Mouse (Mus musculus) ES-E14 (cell line): ENCODE data around the gene Ubc. TPM values are rescaled to one million over a fixed set of nuclear protein-coding genes. Genes with fewer than 3 reads are reported as not detected.

Experiments
- DNase-seq: peaks from one replicate; pipeline ENCODE4 v3.0.0-alpha.2; 2013; ENCODE audit warnings: low read depth, low spot score
- H3K27ac ChIP-seq: 2 replicates; pipeline ENCODE4 v1.5.1; 2012; ENCODE audit warnings: low read depth, mild to moderate bottlenecking, low read length, moderate library complexity, mixed read lengths; ENCODE audit not compliant: poor library complexity, insufficient read depth, severe bottlenecking
- H3K36me3 ChIP-seq: 2 replicates; pipeline ENCODE4 v1.6.1; 2012; ENCODE audit warnings: mild to moderate bottlenecking, low read length, moderate library complexity, mixed read lengths; ENCODE audit not compliant: control insufficient read depth, poor library complexity, insufficient read depth, severe bottlenecking
- H3K4me1 ChIP-seq, 2 experiments: fragments of 150-350 bp in 1 of 2; sonication (generic) in 1 of 2; 2 replicates each; pipeline ENCODE4 v1.6.1; 2012; ENCODE audit warnings: low read length in 2 of 2, mild to moderate bottlenecking in 1 of 2, mixed read lengths in 1 of 2; ENCODE audit not compliant: control insufficient read depth in 2 of 2, insufficient read depth in 2 of 2, poor library complexity in 1 of 2
- H3K4me3 ChIP-seq, 2 experiments: fragments of 150-350 bp in 1 of 2; sonication (generic) in 1 of 2; 2 replicates each; pipeline ENCODE4 v1.5.1; 2012; ENCODE audit warnings: low read length in 2 of 2, low read depth in 1 of 2, mild to moderate bottlenecking in 1 of 2, mixed read lengths in 1 of 2; ENCODE audit not compliant: insufficient read depth in 1 of 2, poor library complexity in 1 of 2, severe bottlenecking in 1 of 2
- H3K9ac ChIP-seq: 2 replicates; pipeline ENCODE4 v1.6.1; 2012; ENCODE audit warnings: low read depth, mild to moderate bottlenecking, low read length, mixed read lengths; ENCODE audit not compliant: poor library complexity, insufficient read depth, severe bottlenecking
- H3K9me3 ChIP-seq: fragments of 150-350 bp; sonication (generic); 2 replicates; pipeline ENCODE4 v1.6.1; 2012; ENCODE audit warnings: low read depth, mild to moderate bottlenecking, low read length; ENCODE audit not compliant: control insufficient read depth, insufficient read depth
- CHD2 ChIP-seq: IDR thresholded peaks from 2 replicates; pipeline ENCODE4 v1.6.1; 2014; ENCODE audit warnings: mild to moderate bottlenecking, low read depth, low read length, inconsistent platforms
- HCFC1 ChIP-seq: IDR thresholded peaks from 2 replicates; pipeline ENCODE4 v1.6.1; 2012; ENCODE audit warnings: low read length, inconsistent platforms, borderline replicate concordance; ENCODE audit not compliant: insufficient read depth
- MAFK ChIP-seq: IDR thresholded peaks from 2 replicates; pipeline ENCODE4 v1.6.1; 2014; ENCODE audit warnings: mild to moderate bottlenecking, low read depth, low read length, inconsistent platforms; ENCODE audit not compliant: insufficient read depth
- ZC3H11A ChIP-seq: IDR thresholded peaks from 2 replicates; pipeline ENCODE4 v1.6.1; 2012; ENCODE audit warnings: low read depth, mild to moderate bottlenecking, inconsistent platforms, low read length, borderline replicate concordance
- ZNF384 ChIP-seq: IDR thresholded peaks from 2 replicates; pipeline ENCODE4 v1.6.1; 2012; ENCODE audit warnings: low read depth, low read length, inconsistent platforms
- in situ Hi-C, 2 experiments: fragments of 600-800 bp; cut with MboI; formaldehyde crosslinking; loops; one replicate each; pipeline ENCODE4 v1.15.1; 2025; ENCODE audit warnings: low sequenced_read_pairs in 2 of 2, inconsistent platforms in 1 of 2; ENCODE audit not compliant: unreplicated experiment in 2 of 2
- total RNA-seq: library from RNA; depleted of rRNA; stranded (reverse); fragments of 300-350 nt; gene quantifications from 2 replicates; pipeline ENCODE4 v1.2.3, GENCODE M21; 2012

Ubc gene
- total RNA-seq, 1 experiment, result 1,120 TPM

- H3K4me3 ChIP-seq, result peak overlapping the region; percentile 50 to 83
- no peak overlapping the region for H3K27ac ChIP-seq
- H3K36me3 ChIP-seq, result no peaks in the 10 kb centered on the region
- no peaks in the 10 kb centered on the region for H3K9me3 ChIP-seq
- H3K9ac ChIP-seq, result no peak overlapping the region
- TF ChIP-seq CHD2, result no peak
- TF ChIP-seq ZC3H11A, result no peak
- no peak for TF ChIP-seq HCFC1
- TF ChIP-seq MAFK, result no peak
- in situ Hi-C loops, result no loop called here
- peaks cover 0 to 18% of the 10 kb centered on the region in 2 experiments; a peak in 1 of 4 replicates for H3K4me1 ChIP-seq
- no peak for DNase-seq
Observed at GRCm38 (mm10) chr5:125407020-125407830, 17.2 kb upstream of the Ubc start.

GRCm38 (mm10) chr5:125406322-125407016, 16.5 kb upstream of the Ubc start:
- no peak for TF ChIP-seq MAFK
- TF ChIP-seq CHD2, result no peak
- no peak for TF ChIP-seq HCFC1
- Histone ChIP-seq H3K9me3 (no peaks in the 10 kb centered on the region), H3K4me1 (peaks cover 0 to 18% of the 10 kb centered on the region in 2 experiments; a peak in 1 of 4 replicates), H3K4me3 (peak overlapping the region; percentile 50 to 83), H3K27ac (peak overlapping the region; percentile 16), H3K9ac (peak overlapping the region; percentile 55), H3K36me3 (no peaks in the 10 kb centered on the region)
- in situ Hi-C loops, result no loop called here
- DNase-seq, result no peak

- Histone ChIP-seq H3K4me3 (peak overlapping the region; percentile 73 to 83), H3K9me3 (no peaks in the 10 kb centered on the region), H3K4me1 (peaks cover 0 to 20% of the 10 kb centered on the region in 2 experiments; a peak in 1 of 4 replicates), H3K36me3 (no peaks in the 10 kb centered on the region), H3K9ac (peak overlapping the region; percentile 70), H3K27ac (peak overlapping the region; percentile 16; the same call in 1 of the 2 replicates)
- DNase-seq, result peak; percentile 84
- TF ChIP-seq HCFC1, result peak; percentile 56; the same call in 1 of the 2 replicates
- TF ChIP-seq CHD2, result no peak
- peak; percentile 93 for TF ChIP-seq MAFK
- peak; percentile 98 for TF ChIP-seq ZNF384
- in situ Hi-C loops, result no loop called here
Observed at GRCm38 (mm10) chr5:125405546-125406248, 15.7 kb upstream of the Ubc start.

DNA sequence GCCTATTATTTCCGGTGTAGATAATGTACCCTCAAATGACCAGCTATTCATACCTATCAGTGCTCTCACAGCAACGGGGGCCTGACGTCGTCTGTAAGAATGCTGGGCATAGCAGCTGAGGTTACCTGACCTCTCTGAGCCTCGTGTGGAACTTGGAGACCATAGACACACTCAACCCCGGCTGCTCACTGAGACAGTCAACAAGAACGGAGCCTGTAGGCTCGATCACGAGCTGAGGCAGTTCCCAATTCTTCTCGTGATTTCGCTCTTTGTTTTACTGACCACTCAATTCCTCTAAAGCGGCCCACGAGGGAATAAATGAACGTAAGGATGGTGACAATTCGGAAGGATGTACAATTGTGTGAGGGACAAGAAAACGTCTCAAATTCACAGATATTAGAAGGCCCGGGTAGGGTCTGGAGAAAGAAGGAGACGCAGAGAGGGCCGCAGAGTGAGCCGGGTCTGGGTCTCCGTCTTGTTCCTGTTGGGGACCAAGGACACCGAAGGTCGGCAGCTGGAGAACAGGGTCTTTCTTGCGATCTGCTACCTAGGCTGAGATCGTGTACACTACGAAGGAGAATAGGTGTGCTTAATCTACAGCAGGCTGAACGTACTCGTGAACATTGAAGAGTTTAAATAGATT, 15.0 kb upstream of the Ubc start:
- DNase-seq, result peak; percentile 63
- peak overlapping the region; percentile 70 for H3K9ac ChIP-seq
- no peaks in the 10 kb centered on the region for H3K36me3 ChIP-seq
- peaks cover 0 to 19% of the 10 kb centered on the region in 2 experiments; a peak in 1 of 4 replicates for H3K4me1 ChIP-seq
- peak overlapping the region; percentile 73 to 83 for H3K4me3 ChIP-seq
- TF ChIP-seq MAFK (no peak), ZNF384 (no peak), CHD2 (no peak), ZC3H11A (no peak), HCFC1 (no peak)
- no peak overlapping the region for H3K27ac ChIP-seq
- in situ Hi-C loops, result no loop called here
- no peaks in the 10 kb centered on the region for H3K9me3 ChIP-seq
